In genomic region chr13:30085446-30085845, GRCm38 (mm10) we compare ENCODE assay signal across 8 mouse cellular contexts. TPM values are rescaled to one million over a fixed set of nuclear protein-coding genes. Genes with fewer than 3 reads are reported as not detected.
DNase-seq lines count a peak whose midpoint lies in the region; ATAC-seq and TF ChIP-seq lines count a peak whose summit lies in the region.

No protein-coding gene starts in this region.

- H3K4me1 ChIP-seq in cerebellum, adult 2 months (ENCODE audit: control insufficient read depth, insufficient read depth, low read length) = no peaks in the 10 kb centered on the region; the same call in 1 of the 2 replicates
- no peaks in the 10 kb centered on the region for H3K4me1 ChIP-seq in lung, embryonic 15.5 days
- 0 out of 2 replicates have a peak, but pooled peaks cover 4% of the 10 kb centered on the region for H3K4me1 ChIP-seq in hindbrain, embryonic 12.5 days

- no peak for TF ChIP-seq POLR2A in cerebellum, adult 2 months (IDR thresholded peaks at IDR 0.05; ENCODE audit: borderline replicate concordance, insufficient read depth, low read length)
- TF ChIP-seq POLR2A in myocyte (IDR thresholded peaks at IDR 0.05; ENCODE audit: insufficient read length, low read depth) = no peak

- no peaks in the 10 kb centered on the region for H3K27me3 ChIP-seq in cerebellum, adult 2 months (ENCODE audit: control insufficient read depth, insufficient read depth, low read length)
- no peaks in the 10 kb centered on the region for H3K27me3 ChIP-seq in lung, embryonic 15.5 days
- no peaks in the 10 kb centered on the region for H3K27me3 ChIP-seq in hindbrain, embryonic 12.5 days
- H3K27me3 ChIP-seq in myocyte (ENCODE audit: control insufficient read depth, insufficient read depth, insufficient read length) = no peaks in the 10 kb centered on the region

- TF ChIP-seq CTCF in cerebellum, adult 2 months (IDR thresholded peaks at IDR 0.05; ENCODE audit: borderline replicate concordance, insufficient read depth, low read depth, low read length) = no peak

- no peaks in the 10 kb centered on the region for H3K79me2 ChIP-seq in myocyte (ENCODE audit: control insufficient read depth, insufficient read depth)

- H3K4me3 ChIP-seq in cerebellum, adult 2 months (replicated peaks; ENCODE audit: insufficient read depth, low read depth, low read length) = no peak overlapping the region
- H3K4me3 ChIP-seq in lung, embryonic 15.5 days = no peak overlapping the region
- no peak overlapping the region for H3K4me3 ChIP-seq in hindbrain, embryonic 12.5 days
- no peak overlapping the region for H3K4me3 ChIP-seq in myocyte

- no peak overlapping the region for H3K27ac ChIP-seq in cerebellum, adult 2 months (ENCODE audit: insufficient read depth, low read length)
- no peak overlapping the region for H3K27ac ChIP-seq in lung, embryonic 15.5 days
- H3K27ac ChIP-seq in hindbrain, embryonic 12.5 days = no peak overlapping the region

- H3K4me2 ChIP-seq in lung, embryonic 15.5 days = peak overlapping the region; percentile 27; the same call in 1 of the 2 replicates
- H3K4me2 ChIP-seq in hindbrain, embryonic 12.5 days (replicated peaks) = no peak overlapping the region
- H3K4me2 ChIP-seq in myocyte (ENCODE audit: low read depth) = peak overlapping the region; percentile 40

- WGBS in cerebellum, adult 2 months = 55% methylated on average over 4 of the region's 4 CpGs
- 45% methylated on average over 4 of the region's 4 CpGs for WGBS in lung, embryonic 15.5 days
- WGBS in hindbrain, embryonic 12.5 days = 69% methylated on average over 4 of the region's 4 CpGs

- no peaks in the 10 kb centered on the region for H3K9me3 ChIP-seq in lung, embryonic 15.5 days
- 0 out of 2 replicates have a peak, but pooled peaks cover 3% of the 10 kb centered on the region for H3K9me3 ChIP-seq in hindbrain, embryonic 12.5 days (replicated peaks)

- H3K9ac ChIP-seq in lung, embryonic 15.5 days = no peak overlapping the region
- no peak overlapping the region for H3K9ac ChIP-seq in hindbrain, embryonic 12.5 days

- H3ac ChIP-seq in myocyte (ENCODE audit: control insufficient read depth, insufficient read length) = no peak overlapping the region

- DNase-seq in cerebellum, adult 2 months = no peak
- DNase-seq in lung, postnatal 36 days = no peak
- DNase-seq in layer of hippocampus, adult 8-10 months (ENCODE audit: low spot score in 2 of 2) = no peak
- DNase-seq in left cerebral cortex, adult 8-10 months (ENCODE audit: low spot score in 2 of 2) = no peak

- 0 out of 2 replicates have a peak, but pooled peaks have one; percentile 4 for ATAC-seq in cerebellum, adult (ENCODE audit: insufficient number of reproducible peaks, low FRiP score, low TSS enrichment)
- ATAC-seq in lung, embryonic 15.5 days (ENCODE audit: borderline replicate concordance, extremely low read depth, low FRiP score, low TSS enrichment) = no peak; the same call in 1 of the 2 replicates
- 0 out of 2 replicates have a peak, but pooled peaks have one; percentile 56 for ATAC-seq in hindbrain, embryonic 12.5 days (ENCODE audit: low FRiP score)

- H3K36me3 ChIP-seq in lung, embryonic 15.5 days = no peaks in the 10 kb centered on the region
- no peaks in the 10 kb centered on the region for H3K36me3 ChIP-seq in hindbrain, embryonic 12.5 days
- no peaks in the 10 kb centered on the region for H3K36me3 ChIP-seq in myocyte (ENCODE audit: control insufficient read depth, insufficient read depth)

TF ChIP-seq in myocyte, 11 proteins besides CTCF, POLR2A, EP300 and RAD21:
- TF ChIP-seq REST (IDR thresholded peaks at IDR 0.05; ENCODE audit: insufficient read depth, insufficient read length) = no peak
- no peak for TF ChIP-seq CEBPB (IDR thresholded peaks at IDR 0.05; ENCODE audit: insufficient read depth, poor library complexity, severe bottlenecking)
- no peak for TF ChIP-seq MYOG (IDR thresholded peaks at IDR 0.05; ENCODE audit: control insufficient read depth in 1 of 3, insufficient read depth in 1 of 3, insufficient read length in 2 of 3, low read depth in 2 of 3)
- no peak for TF ChIP-seq TCF12 (IDR thresholded peaks at IDR 0.05; ENCODE audit: insufficient read depth, poor library complexity, severe bottlenecking)
- TF ChIP-seq E2F4 (IDR thresholded peaks at IDR 0.05; ENCODE audit: insufficient read depth) = no peak
- no peak for TF ChIP-seq MYOD1 (IDR thresholded peaks at IDR 0.05; ENCODE audit: control insufficient read depth in 1 of 3, insufficient read length in 2 of 3, low read depth in 2 of 3)
- TF ChIP-seq POLR2AphosphoS2 (IDR thresholded peaks at IDR 0.05; ENCODE audit: insufficient read length, low read depth) = no peak
- TF ChIP-seq TCF3 (IDR thresholded peaks at IDR 0.05; ENCODE audit: insufficient read length, low read depth) = no peak
- TF ChIP-seq USF1 (IDR thresholded peaks at IDR 0.05; ENCODE audit: low read depth) = no peak
- TF ChIP-seq MAX (IDR thresholded peaks at IDR 0.05; ENCODE audit: low read depth) = no peak
- TF ChIP-seq SRF (IDR thresholded peaks at IDR 0.05; ENCODE audit: control insufficient read depth, insufficient read length, low read depth) = no peak

RNA-seq across cellular contexts. Expression of gene Mboat1, which starts 50.8 kb away (rescaled TPM):
- polyA plus RNA-seq in cerebellum, adult 2 months (2012; rRNA removed) = 5.6 and 7.3 TPM in 2 replicates
- polyA plus RNA-seq in lung, embryonic 15.5 days (2015; fragmentation: Nextera tagmentation; extraction: Ambion mirVana) = 24.7 and 29.4 TPM in 2 replicates
- 6.6 and 6.7 TPM in 2 replicates for polyA plus RNA-seq in hindbrain, embryonic 12.5 days (2016; fragmentation: Nextera tagmentation; extraction: Ambion mirVana)
- 6.9 TPM for polyA plus RNA-seq in myocyte (2012; fragmentation: generic; extraction: Trizol)
- 1 to 10 TPM; 1.5 to 2.9 (median 2.6) TPM for total RNA-seq in layer of hippocampus, adult 8-10 months (2022)
- 1 to 10 TPM; 1.8 to 2.6 (median 2.3) TPM for total RNA-seq in left cerebral cortex, adult 8-10 months (2022)
